Mouse (Mus musculus) neural tube, embryonic 15.5 days (tissue): Measurements from ENCODE around the gene Zw10. TPM values are rescaled to one million over a fixed set of nuclear protein-coding genes. Genes with fewer than 3 reads are reported as not detected.

Experiments used
- ATAC-seq: fragments of 200-750 bp; cut with Nextera tagmentation; 2 replicates; pipeline ENCODE4 v1.8.0; 2017; ENCODE audit warnings: mild to moderate bottlenecking, moderate TSS enrichment, moderate library complexity; ENCODE audit not compliant: low FRiP score
- H3K27ac ChIP-seq: fragments of 300-500 bp; sonication (generic); replicated peaks from 2 replicates; pipeline ENCODE4 v1.5.1; 2015; ENCODE audit warnings: mild to moderate bottlenecking, inconsistent platforms
- H3K27me3 ChIP-seq: fragments of 300-500 bp; sonication (generic); replicated peaks from 2 replicates; pipeline ENCODE4 v1.6.1; 2015; ENCODE audit warnings: inconsistent platforms
- H3K36me3 ChIP-seq: fragments of 300-500 bp; sonication (generic); 2 replicates; pipeline ENCODE4 v1.6.1; 2015; ENCODE audit warnings: inconsistent platforms
- H3K4me1 ChIP-seq: fragments of 300-500 bp; sonication (generic); 2 replicates; pipeline ENCODE4 v1.6.1; 2015; ENCODE audit warnings: inconsistent platforms
- H3K4me2 ChIP-seq: fragments of 300-500 bp; sonication (generic); 2 replicates; pipeline ENCODE4 v1.6.1; 2015; ENCODE audit warnings: inconsistent platforms, mild to moderate bottlenecking, moderate library complexity
- H3K4me3 ChIP-seq: fragments of 300-500 bp; sonication (generic); replicated peaks from 2 replicates; pipeline ENCODE4 v1.5.1; 2015; ENCODE audit warnings: mild to moderate bottlenecking, inconsistent platforms
- H3K9ac ChIP-seq: fragments of 300-500 bp; sonication (generic); replicated peaks from 2 replicates; pipeline ENCODE4 v1.6.1; 2015; ENCODE audit warnings: mild to moderate bottlenecking, inconsistent platforms
- H3K9me3 ChIP-seq: fragments of 300-500 bp; sonication (generic); replicated peaks from 2 replicates; pipeline ENCODE4 v1.6.1; 2016; ENCODE audit warnings: inconsistent platforms
- WGBS: fragments of 180-500 bp; shearing (Covaris S2); methylation state at CpG from one replicate; pipeline ENCODE4 v1.1.7; 2015; ENCODE audit warnings: mixed read lengths; 5-methylcytosine and 5-hydroxymethylcytosine counted together
- polyA plus RNA-seq: library from polyadenylated mRNA; unstranded; fragments of >200 nt; fragmentation: Nextera tagmentation; extraction: Ambion mirVana; gene quantifications from 2 replicates; pipeline ENCODE4 v1.2.1, GENCODE M21; 2015

Zw10 gene
- polyA plus RNA-seq, 1 experiment from 2014 or later = 23.0 TPM

DNA sequence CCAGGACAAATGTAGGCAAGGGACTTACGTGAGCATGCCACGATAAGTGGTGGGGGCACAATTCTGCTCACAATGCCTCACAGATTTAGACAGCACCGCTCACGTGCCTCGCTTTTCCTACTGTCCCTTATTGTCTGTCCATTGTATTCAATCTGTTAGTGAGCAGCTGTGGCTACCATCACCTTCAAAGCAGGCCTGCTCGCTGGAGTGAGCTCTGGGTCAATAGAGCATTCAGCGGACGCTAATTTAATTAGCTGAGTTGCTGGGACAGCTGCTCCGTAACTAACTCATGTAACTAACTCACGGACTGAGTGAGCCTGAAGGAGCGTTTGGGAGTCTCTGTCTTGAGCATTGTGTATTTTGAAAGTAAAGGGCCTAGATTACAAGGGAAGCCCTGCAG lies 31.9 kb downstream of the Zw10 start:
- Histone ChIP-seq H3K9me3 (no peaks in the 10 kb centered on the region), H3K4me2 (no peak overlapping the region), H3K36me3 (no peaks in the 10 kb centered on the region), H3K4me3 (no peak overlapping the region), H3K27me3 (no peaks in the 10 kb centered on the region), H3K4me1 (no peaks in the 10 kb centered on the region), H3K27ac (no peak overlapping the region), H3K9ac (no peak overlapping the region)
- WGBS = 19% methylated on average over 11 of the region's 11 CpGs
- ATAC-seq = no peak

DNA sequence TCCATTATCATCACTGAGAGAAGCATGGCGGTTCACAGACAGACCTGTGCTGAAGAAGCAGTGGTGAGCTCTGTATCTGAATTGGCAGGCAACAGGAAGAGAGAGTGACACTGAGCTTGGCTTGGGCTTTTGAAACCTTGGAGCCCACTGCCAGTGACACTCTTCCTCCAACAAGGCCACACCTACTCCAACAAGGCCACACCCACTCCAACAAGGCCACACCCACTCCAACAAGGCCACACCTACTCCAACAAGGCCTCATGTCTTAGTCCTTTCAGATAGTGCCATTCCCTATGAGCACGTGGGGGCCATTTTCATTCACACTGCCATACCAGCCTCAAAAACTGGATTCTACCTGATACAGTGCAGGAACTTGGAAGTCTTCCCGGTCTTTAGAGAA lies 43.5 kb downstream of the Zw10 start:
- 93% methylated on average over 3 of the region's 3 CpGs for WGBS
- no peak overlapping the region for H3K9ac ChIP-seq
- ATAC-seq = no peak

DNA sequence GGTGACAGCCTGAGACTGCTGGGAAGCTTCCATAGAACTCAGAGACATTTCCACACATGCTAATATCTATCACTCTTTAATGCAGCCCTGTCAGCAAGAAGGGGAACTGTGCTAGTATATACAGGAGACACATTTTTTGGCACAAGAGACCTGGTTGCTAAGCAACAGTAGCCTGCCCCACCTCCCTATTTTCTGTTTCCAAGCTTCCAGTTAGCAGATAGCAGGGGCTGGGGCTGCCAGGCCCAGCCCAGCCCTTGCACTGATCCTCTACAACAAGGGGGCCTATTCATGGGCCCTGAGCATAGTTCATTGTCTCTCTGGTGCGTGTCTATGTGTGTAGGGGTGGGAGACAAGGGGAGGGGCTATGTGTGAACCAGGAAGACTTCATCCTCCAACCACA lies 46.9 kb downstream of the Zw10 start:
- H3K9ac ChIP-seq = no peak overlapping the region
- no peaks in the 10 kb centered on the region for H3K27me3 ChIP-seq
- H3K9me3 ChIP-seq = no peaks in the 10 kb centered on the region
- peak; percentile 65; the same call in 1 of the 2 replicates for ATAC-seq
- 0 out of 2 replicates have a peak, but pooled peaks cover 10% of the 10 kb centered on the region for H3K4me1 ChIP-seq
- H3K27ac ChIP-seq = no peak overlapping the region
- H3K4me3 ChIP-seq = no peak overlapping the region
- WGBS = 0% methylated on average over 1 of the region's 1 CpGs
- H3K4me2 ChIP-seq = no peak overlapping the region
- H3K36me3 ChIP-seq = no peaks in the 10 kb centered on the region

More for the DNA sequence above, 43.5 kb downstream of the Zw10 start:
- H3K4me3 ChIP-seq = no peak overlapping the region
- H3K27ac ChIP-seq = no peak overlapping the region
- no peak overlapping the region for H3K4me2 ChIP-seq
- no peaks in the 10 kb centered on the region for H3K9me3 ChIP-seq
- H3K27me3 ChIP-seq = no peaks in the 10 kb centered on the region
- 0 out of 2 replicates have a peak, but pooled peaks cover 10% of the 10 kb centered on the region for H3K4me1 ChIP-seq
- no peaks in the 10 kb centered on the region for H3K36me3 ChIP-seq

DNA sequence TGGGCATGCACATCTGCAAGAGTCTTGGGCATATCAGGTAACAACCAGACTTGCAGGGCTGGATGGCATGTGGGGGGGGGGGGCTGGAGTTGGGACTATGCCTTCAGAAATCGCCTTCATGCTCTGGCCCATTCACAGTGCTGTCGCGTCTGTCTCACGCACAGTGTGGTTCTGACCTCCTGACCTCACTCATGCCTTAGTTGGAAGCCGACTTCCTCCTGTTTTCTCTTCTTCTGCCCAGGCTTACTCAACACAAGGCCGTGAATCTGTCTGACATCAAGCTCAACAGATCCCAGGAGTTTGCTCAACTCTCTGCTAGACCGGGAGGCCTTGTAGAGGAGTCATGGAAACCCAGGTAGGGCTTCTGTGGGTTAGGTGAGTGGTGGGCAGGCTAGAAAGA lies 53.7 kb downstream of the Zw10 start:
- H3K27ac ChIP-seq = no peak overlapping the region
- 48% methylated on average over 7 of the region's 7 CpGs for WGBS
- no peaks in the 10 kb centered on the region for H3K27me3 ChIP-seq
- no peaks in the 10 kb centered on the region for H3K36me3 ChIP-seq
- ATAC-seq = no peak
- H3K4me3 ChIP-seq = no peak overlapping the region
- H3K9me3 ChIP-seq = no peaks in the 10 kb centered on the region
- H3K9ac ChIP-seq = no peak overlapping the region
- H3K4me2 ChIP-seq = no peak overlapping the region
- H3K4me1 ChIP-seq = no peaks in the 10 kb centered on the region

DNA sequence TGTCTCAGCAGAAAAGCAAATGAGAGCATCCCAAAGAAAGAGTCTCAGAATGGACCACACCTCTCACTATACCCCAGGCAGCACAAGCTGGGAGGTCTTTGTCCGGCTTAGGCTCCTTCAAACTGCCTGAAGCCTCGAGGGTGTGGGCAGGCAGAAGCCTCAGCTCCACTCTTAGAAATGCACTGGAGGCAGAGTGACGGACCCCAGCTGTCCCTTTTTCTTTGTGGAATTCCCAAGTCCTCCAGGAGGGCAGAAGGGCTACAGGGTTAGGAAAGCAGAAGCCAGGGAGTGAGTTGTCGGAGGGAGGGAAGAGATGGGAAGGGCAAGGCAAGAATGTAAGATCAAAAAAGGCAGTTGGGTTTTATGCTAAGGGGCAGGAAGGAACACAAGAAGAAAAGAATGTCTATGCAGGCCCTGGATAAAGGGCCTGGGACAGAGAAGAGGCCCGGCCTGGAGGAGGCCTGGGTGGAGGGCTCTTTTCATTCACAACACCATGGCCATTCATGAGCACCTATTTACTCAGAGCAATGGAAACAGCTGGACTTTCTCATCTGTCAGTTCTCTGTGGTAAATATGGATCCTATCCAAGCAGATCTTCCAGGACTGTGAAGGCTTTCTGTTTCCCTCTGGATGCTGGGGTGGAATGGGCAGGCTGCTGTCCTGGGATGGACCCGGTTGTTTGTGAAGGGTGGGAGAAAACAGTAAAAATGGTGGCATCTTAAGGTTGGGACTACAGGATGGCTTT lies 55.2 kb downstream of the Zw10 start:
- ATAC-seq = no peak
- WGBS = 51% methylated on average over 6 of the region's 6 CpGs

DNA sequence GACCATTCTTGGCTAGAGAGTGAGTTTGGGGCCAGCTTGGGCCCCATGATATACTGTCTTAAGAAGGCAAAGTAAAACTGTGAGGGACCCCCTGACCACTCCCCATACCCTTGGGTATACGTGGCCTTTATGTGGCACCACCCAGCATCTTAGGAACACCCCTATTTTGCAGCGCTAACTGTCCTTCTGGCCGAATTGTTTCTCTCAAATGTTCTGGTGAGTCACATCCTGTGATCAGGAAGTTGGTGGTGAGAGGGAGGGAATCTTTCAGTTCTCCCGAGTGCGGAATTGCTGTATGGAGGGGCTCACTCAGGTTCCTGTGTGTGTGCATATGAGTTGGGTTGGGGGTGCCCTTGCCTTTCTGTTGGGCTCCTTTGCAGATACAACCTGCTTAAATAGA lies 55.9 kb downstream of the Zw10 start:
- Histone ChIP-seq H3K4me1 (no peaks in the 10 kb centered on the region), H3K4me3 (no peak overlapping the region), H3K9ac (no peak overlapping the region), H3K27me3 (no peaks in the 10 kb centered on the region), H3K36me3 (no peaks in the 10 kb centered on the region), H3K9me3 (no peaks in the 10 kb centered on the region), H3K27ac (no peak overlapping the region), H3K4me2 (no peak overlapping the region)
- ATAC-seq = no peak
- 93% methylated on average over 5 of the region's 5 CpGs for WGBS

More for the DNA sequence above, 55.2 kb downstream of the Zw10 start:
- Histone ChIP-seq H3K27me3 (no peaks in the 10 kb centered on the region), H3K4me3 (no peak overlapping the region), H3K9me3 (no peaks in the 10 kb centered on the region), H3K27ac (no peak overlapping the region), H3K9ac (no peak overlapping the region), H3K4me2 (no peak overlapping the region), H3K36me3 (no peaks in the 10 kb centered on the region), H3K4me1 (no peaks in the 10 kb centered on the region)

DNA sequence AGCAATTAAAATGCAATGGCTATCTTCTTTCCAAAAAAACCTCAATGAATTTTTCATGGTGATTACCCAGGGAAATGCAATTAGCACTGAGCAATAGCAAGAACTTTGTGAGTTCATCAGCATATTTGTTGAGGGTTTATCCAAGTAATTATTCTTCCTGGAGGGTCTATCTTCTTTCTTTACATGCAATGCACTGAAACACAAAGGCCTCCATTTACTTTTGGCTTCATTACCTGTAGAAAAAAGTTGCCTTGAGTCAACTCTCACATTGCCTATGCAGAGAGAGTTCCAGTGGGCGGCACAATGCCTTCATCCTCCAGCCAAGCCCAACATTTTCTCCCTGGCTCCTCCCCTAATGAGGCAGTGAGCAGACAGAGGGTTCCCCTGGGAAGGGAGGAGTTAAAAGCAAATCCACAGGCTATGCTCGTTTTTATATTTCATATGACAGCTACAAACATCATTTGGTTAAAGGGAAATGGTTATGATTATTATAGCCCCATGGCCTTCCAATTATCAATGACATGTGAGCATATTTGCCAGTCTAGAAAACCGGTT lies 62.9 kb downstream of the Zw10 start:
- Histone ChIP-seq H3K9me3 (no peaks in the 10 kb centered on the region), H3K4me3 (no peak overlapping the region), H3K36me3 (no peaks in the 10 kb centered on the region), H3K4me1 (no peaks in the 10 kb centered on the region), H3K4me2 (no peak overlapping the region), H3K9ac (no peak overlapping the region), H3K27ac (no peak overlapping the region), H3K27me3 (no peaks in the 10 kb centered on the region)
- WGBS = 41% methylated on average over 3 of the region's 3 CpGs
- ATAC-seq = no peak

DNA sequence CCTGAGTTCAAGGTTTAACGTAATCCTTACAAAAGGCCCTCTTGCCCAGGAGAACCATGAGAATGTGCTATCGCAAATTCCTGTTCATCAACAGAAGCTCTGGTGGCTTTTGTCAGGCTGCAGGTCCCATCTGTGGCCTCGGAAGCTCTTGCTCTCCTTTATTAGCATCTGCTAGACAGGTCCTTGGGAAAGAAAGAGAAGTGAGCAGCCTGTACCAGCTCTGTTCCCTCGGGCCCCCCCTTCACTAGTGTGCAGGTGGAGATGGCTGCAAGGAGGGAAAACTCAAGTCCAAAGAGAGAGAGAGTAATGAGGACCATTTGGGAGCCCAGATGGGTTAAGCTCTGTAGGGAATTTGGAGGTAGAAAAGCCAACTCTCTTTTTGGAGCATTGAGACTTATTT lies 64.3 kb downstream of the Zw10 start:
- 87% methylated on average over 4 of the region's 4 CpGs for WGBS
- no peaks in the 10 kb centered on the region for H3K9me3 ChIP-seq

DNA sequence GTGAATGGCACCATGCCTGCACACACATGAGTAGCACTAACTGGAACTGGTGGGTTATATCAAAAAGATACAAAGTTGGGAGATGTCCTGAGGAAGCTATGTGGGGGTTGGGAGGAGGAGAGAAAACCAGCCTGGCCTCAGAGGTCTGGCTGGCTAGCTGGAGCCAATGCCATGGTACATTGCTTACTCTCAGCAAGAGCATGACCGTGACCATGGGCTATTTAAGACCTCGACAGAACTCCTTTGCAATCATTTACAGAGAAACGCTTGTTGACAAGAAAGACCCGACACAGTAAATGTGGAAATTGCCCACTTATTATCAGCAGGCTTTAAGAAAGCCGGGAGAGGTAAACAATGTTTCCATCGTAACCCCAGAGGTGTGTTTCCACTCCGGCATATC lies 70.3 kb downstream of the Zw10 start:
- no peak overlapping the region for H3K4me3 ChIP-seq

More for the DNA sequence above, 64.3 kb downstream of the Zw10 start:
- H3K27ac ChIP-seq = no peak overlapping the region
- H3K27me3 ChIP-seq = no peaks in the 10 kb centered on the region
- no peaks in the 10 kb centered on the region for H3K4me1 ChIP-seq
- no peak overlapping the region for H3K4me3 ChIP-seq
- no peaks in the 10 kb centered on the region for H3K36me3 ChIP-seq
- H3K4me2 ChIP-seq = no peak overlapping the region
- no peak for ATAC-seq
- no peak overlapping the region for H3K9ac ChIP-seq

More for the DNA sequence above, 70.3 kb downstream of the Zw10 start:
- Histone ChIP-seq H3K9me3 (no peaks in the 10 kb centered on the region), H3K4me2 (no peak overlapping the region), H3K27me3 (no peaks in the 10 kb centered on the region), H3K27ac (no peak overlapping the region), H3K9ac (no peak overlapping the region), H3K36me3 (no peaks in the 10 kb centered on the region), H3K4me1 (no peaks in the 10 kb centered on the region)
- 51% methylated on average over 7 of the region's 7 CpGs for WGBS
- ATAC-seq = no peak

Other genes with a start within 250 kb of the Zw10 start
- 9.7 and 10.8 TPM in 2 replicates for gene Zbtb16, start 219.4 kb upstream of the Zw10 start, polyA plus RNA-seq
- 2.3 and 3.2 TPM in 2 replicates for gene Htr3a, start 144.5 kb upstream of the Zw10 start, polyA plus RNA-seq
- gene Htr3b, start 90.6 kb upstream of the Zw10 start, polyA plus RNA-seq = 1.6 and 1.8 TPM in 2 replicates
- 26.2 and 30.7 TPM in 2 replicates for gene Usp28, start 70.2 kb upstream of the Zw10 start, polyA plus RNA-seq
- gene Tmprss5, start 25.6 kb downstream of the Zw10 start, polyA plus RNA-seq = 1.9 and 2.5 TPM in 2 replicates
- gene Gm4894, start 194.9 kb downstream of the Zw10 start, polyA plus RNA-seq = not detected in 2 replicates